Comparison of ENCODE assay signal across 12 mouse cellular contexts in genomic region chr8:70463306-70463705, GRCm38 (mm10). TPM values are rescaled to one million over a fixed set of nuclear protein-coding genes. Genes with fewer than 3 reads are reported as not detected.
DNase-seq lines count a peak whose midpoint lies in the region; ATAC-seq and TF ChIP-seq lines count a peak whose summit lies in the region.
"Had no signal": no experiment of that assay in that cellular context is flagged by ENCODE, and none has a peak within 500 bp of the region (broad histone marks: within the 10 kb centered on the region; RNA-seq: fewer than 3 reads in every experiment).

No protein-coding gene starts in this region.

- no peaks in the 10 kb centered on the region for H3K36me3 ChIP-seq in hindbrain, postnatal 0 days (ENCODE audit: insufficient read depth, low read length)
- H3K36me3 ChIP-seq in hindbrain, embryonic 16.5 days (ENCODE audit: control insufficient read depth, insufficient read depth, low read length) = peaks cover 3% of the 10 kb centered on the region; the same call in 1 of the 2 replicates

- H3K4me2 ChIP-seq in hindbrain, postnatal 0 days (ENCODE audit: low read depth, low read length) = no peak overlapping the region
- no peak overlapping the region for H3K4me2 ChIP-seq in hindbrain, embryonic 16.5 days (ENCODE audit: low read length)
- H3K4me2 ChIP-seq: lung, embryonic 14.5 days had no signal

- no peaks in the 10 kb centered on the region for H3K27me3 ChIP-seq in hindbrain, postnatal 0 days (ENCODE audit: insufficient read depth, low read length)
- H3K27me3 ChIP-seq in hindbrain, embryonic 16.5 days (replicated peaks; ENCODE audit: control insufficient read depth, insufficient read depth, low read length) = no peaks in the 10 kb centered on the region

- H3K9me3 ChIP-seq in hindbrain, postnatal 0 days (ENCODE audit: low read length) = no peaks in the 10 kb centered on the region
- no peaks in the 10 kb centered on the region for H3K9me3 ChIP-seq in hindbrain, embryonic 16.5 days (ENCODE audit: control insufficient read depth, low read length)

- ATAC-seq in hindbrain, postnatal 0 days = peak; percentile 61
- no peak for ATAC-seq in hindbrain, embryonic 16.5 days
- no peak for ATAC-seq in activated CD4-positive, CD25-positive, alpha-beta regulatory T cell, adult 4 months
- ATAC-seq: intestine, postnatal 0 days had no signal

- DNase-seq in cerebellum, postnatal 10 days = peak; percentile 63
- DNase-seq in cerebellum, adult 11-12 months = no peak
- peak; percentile 40 for DNase-seq in hindbrain, postnatal 0 days (ENCODE audit: low spot score)
- peak; percentile 43 to 63 for DNase-seq in heart, postnatal 36 days
- DNase-seq in left cerebral cortex, postnatal 36 days (ENCODE audit: low spot score in 2 of 2) = peak; percentile 72 to 81
- DNase-seq in adrenal gland, adult 8-10 months = no peak
- DNase-seq: lung, embryonic 14.5 days; thymus, postnatal 25 days had no signal

- H3K4me3 ChIP-seq in hindbrain, postnatal 0 days (ENCODE audit: low read length) = no peak overlapping the region
- H3K4me3 ChIP-seq in hindbrain, embryonic 16.5 days (ENCODE audit: low read length) = no peak overlapping the region

- H3K4me1 ChIP-seq in hindbrain, postnatal 0 days (ENCODE audit: insufficient read depth, low read length) = 0 out of 2 replicates have a peak, but pooled peaks cover 9% of the 10 kb centered on the region
- no peaks in the 10 kb centered on the region for H3K4me1 ChIP-seq in hindbrain, embryonic 16.5 days (ENCODE audit: control insufficient read depth, insufficient read depth, low read depth, low read length)

- TF ChIP-seq CTCF in hindbrain, postnatal 0 days (IDR thresholded peaks at IDR 0.05; ENCODE audit: low read depth) = no peak

- WGBS in hindbrain, postnatal 0 days = 37% methylated on average over 4 of the region's 4 CpGs
- 46% methylated on average over 4 of the region's 4 CpGs for WGBS in hindbrain, embryonic 16.5 days

- H3K9ac ChIP-seq in hindbrain, postnatal 0 days (replicated peaks; ENCODE audit: low read length) = no peak overlapping the region
- H3K9ac ChIP-seq in hindbrain, embryonic 16.5 days (ENCODE audit: low read depth, low read length) = no peak overlapping the region
- H3K9ac ChIP-seq: lung, embryonic 14.5 days had no signal

- no peak overlapping the region for H3K27ac ChIP-seq in hindbrain, postnatal 0 days
- H3K27ac ChIP-seq in hindbrain, embryonic 16.5 days (ENCODE audit: low read depth, low read length) = no peak overlapping the region

- intact Hi-C loops in heart, postnatal 36 days (cut with DNase I) = no loop called here
- intact Hi-C loops in left cerebral cortex, postnatal 36 days (cut with DNase I) = no loop called here

RNA-seq across cellular contexts. Expression of gene Klhl26, which starts 13.5 kb away (rescaled TPM):
- 61.8 and 65.4 TPM in 2 replicates for total RNA-seq in hindbrain, postnatal 0 days (2014; rRNA removed)
- polyA plus RNA-seq in hindbrain, postnatal 0 days (2015; fragmentation: Nextera tagmentation; extraction: Ambion mirVana) = 33.6 and 35.8 TPM in 2 replicates
- polyA plus RNA-seq in hindbrain, embryonic 16.5 days (2015; fragmentation: Nextera tagmentation; extraction: Ambion mirVana) = 36.1 and 37.5 TPM in 2 replicates
- 1 to 10 TPM; 8.1 to 9.4 TPM for total RNA-seq in heart, postnatal 36 days (2021)
- 10 to 100 TPM; 43.6 to 44.6 TPM for total RNA-seq in left cerebral cortex, postnatal 36 days (2021)
- polyA plus RNA-seq in activated CD4-positive, CD25-positive, alpha-beta regulatory T cell, adult 4 months (2017; shearing (Covaris generic)) = 1 to 10 TPM; 7.2 to 9.5 TPM
- total RNA-seq in adrenal gland, adult 8-10 months (2022) = 10 to 100 TPM; 27.3 to 35.8 (median 30.6) TPM

RNA-seq across cellular contexts. Expression of gene Tmem59l, which starts 23.9 kb away (rescaled TPM):
- 196 and 198 TPM in 2 replicates for total RNA-seq in hindbrain, postnatal 0 days (2014; rRNA removed)
- polyA plus RNA-seq in hindbrain, postnatal 0 days (2015; fragmentation: Nextera tagmentation; extraction: Ambion mirVana) = 191 and 205 TPM in 2 replicates
- 164 and 190 TPM in 2 replicates for polyA plus RNA-seq in hindbrain, embryonic 16.5 days (2015; fragmentation: Nextera tagmentation; extraction: Ambion mirVana)
- total RNA-seq in heart, postnatal 36 days (2021) = not detected
- total RNA-seq in left cerebral cortex, postnatal 36 days (2021) = 100 to 1,000 TPM; 279 to 317 TPM
- under 1 TPM in 1 of 2 experiments, not detected in 1; 0.22 TPM for polyA plus RNA-seq in activated CD4-positive, CD25-positive, alpha-beta regulatory T cell, adult 4 months (2017; shearing (Covaris generic))
- total RNA-seq in adrenal gland, adult 8-10 months (2022) = 10 to 100 TPM; 27.2 to 44.6 (median 31.0) TPM
- total RNA-seq: MEL had no signal

RNA-seq across cellular contexts. Expression of gene Crtc1, which starts 23.9 kb away (rescaled TPM):
- 51.8 and 54.0 TPM in 2 replicates for total RNA-seq in hindbrain, postnatal 0 days (2014; rRNA removed)
- 31.5 and 39.3 TPM in 2 replicates for polyA plus RNA-seq in hindbrain, postnatal 0 days (2015; fragmentation: Nextera tagmentation; extraction: Ambion mirVana)
- polyA plus RNA-seq in hindbrain, embryonic 16.5 days (2015; fragmentation: Nextera tagmentation; extraction: Ambion mirVana) = 45.9 and 55.1 TPM in 2 replicates
- 1 to 10 TPM; 8.2 to 9.8 TPM for total RNA-seq in heart, postnatal 36 days (2021)
- 100 to 1,000 TPM; 116 to 140 TPM for total RNA-seq in left cerebral cortex, postnatal 36 days (2021)
- polyA plus RNA-seq in activated CD4-positive, CD25-positive, alpha-beta regulatory T cell, adult 4 months (2017; shearing (Covaris generic)) = 1 to 10 TPM; 7.1 to 8.4 TPM
- 10 to 100 TPM; 25.3 to 52.7 (median 36.5) TPM for total RNA-seq in adrenal gland, adult 8-10 months (2022)

RNA-seq across cellular contexts. Expression of gene Crlf1, which starts 29.7 kb away (rescaled TPM):
- total RNA-seq in hindbrain, postnatal 0 days (2014; rRNA removed) = 6.5 and 26.7 TPM in 2 replicates
- polyA plus RNA-seq in hindbrain, postnatal 0 days (2015; fragmentation: Nextera tagmentation; extraction: Ambion mirVana) = 16.3 and 17.3 TPM in 2 replicates
- polyA plus RNA-seq in hindbrain, embryonic 16.5 days (2015; fragmentation: Nextera tagmentation; extraction: Ambion mirVana) = 9.3 and 15.5 TPM in 2 replicates
- total RNA-seq in heart, postnatal 36 days (2021) = under 1 TPM; 0.39 to 0.62 TPM
- total RNA-seq in left cerebral cortex, postnatal 36 days (2021) = 1 to 10 TPM; 4.1 to 4.6 TPM
- polyA plus RNA-seq in activated CD4-positive, CD25-positive, alpha-beta regulatory T cell, adult 4 months (2017; shearing (Covaris generic)) = not detected
- 1 to 10 TPM in 1 of 4 experiments, under 1 TPM in 2, not detected in 1; 0.51 to 1.5 (median 0.59) TPM for total RNA-seq in adrenal gland, adult 8-10 months (2022)

RNA-seq across cellular contexts. Expression of gene Rex1bd, which starts 43.2 kb away (rescaled TPM):
- total RNA-seq in hindbrain, postnatal 0 days (2014; rRNA removed) = 140 TPM in 2 replicates
- polyA plus RNA-seq in hindbrain, postnatal 0 days (2015; fragmentation: Nextera tagmentation; extraction: Ambion mirVana) = 188 and 190 TPM in 2 replicates
- 173 and 192 TPM in 2 replicates for polyA plus RNA-seq in hindbrain, embryonic 16.5 days (2015; fragmentation: Nextera tagmentation; extraction: Ambion mirVana)
- total RNA-seq in heart, postnatal 36 days (2021) = 100 to 1,000 TPM; 109 to 113 TPM
- 100 to 1,000 TPM; 106 to 108 TPM for total RNA-seq in left cerebral cortex, postnatal 36 days (2021)
- 10 to 100 TPM; 89.0 to 95.4 TPM for polyA plus RNA-seq in activated CD4-positive, CD25-positive, alpha-beta regulatory T cell, adult 4 months (2017; shearing (Covaris generic))
- 100 to 1,000 TPM; 126 to 165 (median 148) TPM for total RNA-seq in adrenal gland, adult 8-10 months (2022)

Comparison
In these comparisons a context has a peak if more than half of its experiments do, and no peak if none do; other contexts are left out.
1. DNase-seq: peak in cerebellum, postnatal 10 days (2 of 2), hindbrain, postnatal 0 days (single experiment), heart, postnatal 36 days (2 of 2) and left cerebral cortex, postnatal 36 days (2 of 2); none in cerebellum, adult 11-12 months (single experiment) and adrenal gland, adult 8-10 months (single experiment).
2. RNA of gene Tmem59l, which starts 23.9 kb away (total RNA-seq): 279 to 317 TPM in left cerebral cortex, postnatal 36 days, 196 to 198 TPM in hindbrain, postnatal 0 days and 27.2 to 44.6 TPM in adrenal gland, adult 8-10 months; not detected in heart, postnatal 36 days; every median in the first group is over 10 times any median in the second.